Comparison of ENCODE assay signal across 8 mouse cellular contexts in genomic region chr9:107709697-107710483, GRCm38 (mm10). TPM values are rescaled to one million over a fixed set of nuclear protein-coding genes. Genes with fewer than 3 reads are reported as not detected.
A peak's percentile ranks its signal among the peaks of the same experiment; 100 is the strongest.
DNase-seq lines count a peak whose midpoint lies in the region; ATAC-seq and TF ChIP-seq lines count a peak whose summit lies in the region.

Gene Sema3f, minus strand, starts transcription at chr9:107710475.

- H3K4me3 ChIP-seq in hindbrain, embryonic 11.5 days (ENCODE audit: low read depth, low read length), result peak within 1 kb of the TSS; percentile 77

- H3K9ac ChIP-seq in hindbrain, embryonic 11.5 days (ENCODE audit: low read depth, low read length), result peak within 1 kb of the TSS; percentile 88

- H3K4me2 ChIP-seq in hindbrain, embryonic 11.5 days (replicated peaks; ENCODE audit: low read depth, low read length), result peak within 1 kb of the TSS; percentile 97

- no peak for DNase-seq in Patski (ENCODE audit: low read depth, low spot score)
- peak; percentile 81 for DNase-seq in cerebellum, adult 9-10 months
- DNase-seq in hindbrain, embryonic 11.5 days (ENCODE audit: low spot score), result peak; percentile 86
- peak; percentile 28 to 33 for DNase-seq in layer of hippocampus, postnatal 14 days (ENCODE audit: low spot score in 2 of 2)
- DNase-seq in lung, postnatal 14 days, result peak; percentile 87
- peak; percentile 93 for DNase-seq in retina, postnatal 1 day
- peak; percentile 91 for DNase-seq in thymus, postnatal 4 days

- POLR2A ChIA-PET in Patski (lab: Charles Lee), result interaction anchor here (0.9 to 3.3 kb wide), 3 partner anchors 11 to 39 kb away, joined by 3 to 20 read pairs (median 4); no protein-coding TSS in a partner anchor

- TF ChIP-seq CTCF in Patski (IDR thresholded peaks at IDR 0.05), result no peak

- in situ Hi-C loops in Patski (cut with MboI; ENCODE audit: low pct_unique_long_range_greater_than_20kb), result loop anchor here (25.0 kb wide), 1 partner anchor 398 kb away; no protein-coding TSS in a partner anchor

- under 1% methylated on average over 67 of the region's 86 CpGs for WGBS in hindbrain, embryonic 11.5 days

- H3K9me3 ChIP-seq in hindbrain, embryonic 11.5 days (ENCODE audit: control insufficient read depth, low read length), result no peaks in the 10 kb centered on the region

- ATAC-seq in Patski, result peak; percentile 66
- ATAC-seq in frontal cortex, adult (ENCODE audit: low TSS enrichment), result peak; percentile 46
- peak; percentile 78 for ATAC-seq in hindbrain, embryonic 11.5 days (ENCODE audit: low FRiP score)

- H3K27me3 ChIP-seq in Patski, result no peaks in the 10 kb centered on the region
- peaks cover 28% of the 10 kb centered on the region for H3K27me3 ChIP-seq in hindbrain, embryonic 11.5 days (ENCODE audit: control insufficient read depth, insufficient read depth, low read length)

- H3K36me3 ChIP-seq in hindbrain, embryonic 11.5 days (ENCODE audit: control insufficient read depth, insufficient read depth, low read length), result no peaks in the 10 kb centered on the region; the same call in 1 of the 2 replicates

- CTCF ChIA-PET in Patski (lab: Charles Lee), result interaction anchor here (0.6 to 3.1 kb wide), 4 partner anchors 8 to 28 kb away, joined by 3 to 15 read pairs (median 4); no protein-coding TSS in a partner anchor

- H3K27ac ChIP-seq in hindbrain, embryonic 11.5 days (ENCODE audit: low read depth, low read length), result peak within 1 kb of the TSS; percentile 91

- peaks cover 24% of the 10 kb centered on the region for H3K4me1 ChIP-seq in hindbrain, embryonic 11.5 days (replicated peaks; ENCODE audit: control insufficient read depth, insufficient read depth, low read length)

RNA-seq across cellular contexts. Expression of gene Sema3f, which starts in this region (rescaled TPM):
- 272 TPM for polyA plus RNA-seq in Patski (2021)
- 10.7 and 12.0 TPM in 2 replicates for polyA plus RNA-seq in hindbrain, embryonic 11.5 days (2014; fragmentation: Nextera tagmentation; extraction: Ambion mirVana)
- total RNA-seq in layer of hippocampus, postnatal 14 days (2021), result 1 to 10 TPM; 4.3 to 4.8 TPM

Comparison
In these comparisons a context has a peak if more than half of its experiments do, and no peak if none do; other contexts are left out.
1. RNA of gene Sema3f (polyA plus RNA-seq): 272 TPM in Patski (single experiment); 10.7 to 12.0 TPM in hindbrain, embryonic 11.5 days; every median in the first group is over 10 times any median in the second.
2. Peak in every context shown above with its lines, with median percentiles within 50 percentile points of each other: ATAC-seq.